Mouse (Mus musculus): Measurements from ENCODE around the gene Htr1a. TPM values are rescaled to one million over a fixed set of nuclear protein-coding genes. Genes with fewer than 3 reads are reported as not detected.

Htr1a gene
- polyA plus RNA-seq, 1 experiment from 2014 or later: 0.62 TPM

Other genes starting within 250 kb of the Htr1a start
- gene Rnf180, start 148.8 kb upstream of the Htr1a start, polyA plus RNA-seq (2016; fragmentation: Nextera tagmentation; extraction: Ambion mirVana): 12.8 and 13.0 TPM in 2 replicates